Mouse (Mus musculus) liver, adult 2 months (tissue): ENCODE data around the gene Ptpn21. TPM values are rescaled to one million over a fixed set of nuclear protein-coding genes. Genes with fewer than 3 reads are reported as not detected.

Source experiments
- DNase-seq: peaks from one replicate; pipeline ENCODE4 v3.0.0-alpha.2; 2011; ENCODE audit warnings: low read depth, low spot score; ENCODE audit errors: extremely low read depth
- H3K27ac ChIP-seq: fragments of 200-500 bp; replicated peaks from 2 replicates; pipeline ENCODE4 v1.5.1; 2012; ENCODE audit warnings: low read depth, mild to moderate bottlenecking, control low read depth, inconsistent platforms, low read length; ENCODE audit not compliant: insufficient read depth
- H3K27me3 ChIP-seq: fragments of 200-500 bp; 2 replicates; pipeline ENCODE4 v1.6.1; 2012; ENCODE audit warnings: mild to moderate bottlenecking, moderate library complexity, low read length, inconsistent platforms; ENCODE audit not compliant: control insufficient read depth, insufficient read depth
- H3K36me3 ChIP-seq: fragments of 200-500 bp; 2 replicates; pipeline ENCODE4 v1.6.1; 2012; ENCODE audit warnings: low read length, inconsistent platforms; ENCODE audit not compliant: control insufficient read depth, insufficient read depth
- H3K4me1 ChIP-seq: fragments of 200-500 bp; 2 replicates; pipeline ENCODE4 v1.6.1; 2011; ENCODE audit warnings: low read length; ENCODE audit not compliant: control insufficient read depth, insufficient read depth
- H3K4me3 ChIP-seq: fragments of 200-500 bp; 2 replicates; pipeline ENCODE4 v1.5.1; 2011; ENCODE audit warnings: low read depth, mild to moderate bottlenecking, control low read depth, low read length, moderate library complexity; ENCODE audit not compliant: insufficient read depth
- H3K79me2 ChIP-seq: fragments of 200-500 bp; 2 replicates; pipeline ENCODE4 v1.6.1; 2012; ENCODE audit warnings: inconsistent platforms, mild to moderate bottlenecking, low read length, moderate library complexity; ENCODE audit not compliant: control insufficient read depth, insufficient read depth
- H3K9ac ChIP-seq: fragments of 200-500 bp; 2 replicates; pipeline ENCODE4 v1.6.1; 2012; ENCODE audit warnings: low read depth, mild to moderate bottlenecking, control low read depth, inconsistent platforms, low read length
- CTCF ChIP-seq: fragments of 200-500 bp; IDR thresholded peaks from 2 replicates; pipeline ENCODE4 v1.5.1; 2011; ENCODE audit warnings: low read depth, low read length, control low read depth
- POLR2A ChIP-seq: fragments of 200-500 bp; IDR thresholded peaks from 2 replicates; pipeline ENCODE4 v1.6.1; 2011; ENCODE audit warnings: low read length, control low read depth; ENCODE audit not compliant: insufficient read depth; ENCODE audit errors: extremely low read depth
- WGBS: fragments of 180-500 bp; shearing (Covaris S2); methylation state at CpG from one replicate; pipeline ENCODE4 v1.1.7; 2018; 5-methylcytosine and 5-hydroxymethylcytosine counted together
- polyA plus RNA-seq: library from polyadenylated mRNA; depleted of rRNA; stranded (reverse); fragments of >200 nt; gene quantifications from 2 replicates; pipeline ENCODE4 v1.2.3, GENCODE M21; 2012
- total RNA-seq: library from RNA; depleted of rRNA; stranded (reverse); fragments of >200 nt; gene quantifications from 2 replicates; pipeline ENCODE4 v1.2.3, GENCODE M21; 2014

Gene Ptpn21
- total and polyA plus RNA-seq, 2 experiments = 5.9 to 12.2 TPM

- H3K27ac ChIP-seq = no peak overlapping the region
- DNase-seq = peak; percentile 52
- TF ChIP-seq CTCF (no peak), POLR2A (no peak)
- no peak overlapping the region for H3K9ac ChIP-seq
- H3K36me3 ChIP-seq = no peaks in the 10 kb centered on the region
- no peaks in the 10 kb centered on the region for H3K27me3 ChIP-seq
- WGBS = 44% methylated on average over 3 of the region's 3 CpGs
- peaks cover 18% of the 10 kb centered on the region; the same call in 1 of the 2 replicates for H3K79me2 ChIP-seq
- peaks cover 22% of the 10 kb centered on the region for H3K4me1 ChIP-seq
- no peak overlapping the region for H3K4me3 ChIP-seq
Measured at GRCm38 (mm10) chr12:98720628-98721027, 16.6 kb downstream of the Ptpn21 start.

GRCm38 (mm10) chr12:98716142-98716541, 21.1 kb downstream of the Ptpn21 start:
- Histone ChIP-seq H3K36me3 (no peaks in the 10 kb centered on the region), H3K27ac (peak overlapping the region; percentile 81)

GRCm38 (mm10) chr12:98714757-98715156, 22.4 kb downstream of the Ptpn21 start:
- Histone ChIP-seq H3K9ac (no peak overlapping the region), H3K27ac (peak overlapping the region; percentile 52), H3K4me1 (peaks cover 18% of the 10 kb centered on the region), H3K27me3 (no peaks in the 10 kb centered on the region), H3K4me3 (no peak overlapping the region), H3K36me3 (no peaks in the 10 kb centered on the region), H3K79me2 (peaks cover 6% of the 10 kb centered on the region; the same call in 1 of the 2 replicates)
- 16% methylated on average over 11 of the region's 11 CpGs for WGBS
- peak; percentile 81 for DNase-seq
- TF ChIP-seq CTCF = no peak
- no peak for TF ChIP-seq POLR2A

More at GRCm38 (mm10) chr12:98716142-98716541, 21.1 kb downstream of the Ptpn21 start:
- Histone ChIP-seq H3K9ac (no peak overlapping the region), H3K4me3 (no peak overlapping the region), H3K79me2 (peaks cover 10% of the 10 kb centered on the region; the same call in 1 of the 2 replicates), H3K4me1 (peaks cover 18% of the 10 kb centered on the region), H3K27me3 (no peaks in the 10 kb centered on the region)
- WGBS = 35% methylated on average over 2 of the region's 2 CpGs
- DNase-seq = peak; percentile 89
- TF ChIP-seq CTCF (no peak), POLR2A (no peak)

- Histone ChIP-seq H3K36me3 (peaks cover 5% of the 10 kb centered on the region), H3K4me1 (peaks cover 18% of the 10 kb centered on the region), H3K27me3 (no peaks in the 10 kb centered on the region), H3K4me3 (no peak overlapping the region), H3K27ac (no peak overlapping the region), H3K79me2 (peaks cover 9% of the 10 kb centered on the region; the same call in 1 of the 2 replicates), H3K9ac (no peak overlapping the region)
- WGBS = 55% methylated on average over 7 of the region's 7 CpGs
- TF ChIP-seq CTCF = no peak
- TF ChIP-seq POLR2A = no peak
- DNase-seq = no peak
Measured at GRCm38 (mm10) chr12:98713621-98714103, 23.5 kb downstream of the Ptpn21 start.

GRCm38 (mm10) chr12:98712819-98713218, 24.4 kb downstream of the Ptpn21 start:
- DNase-seq = no peak
- TF ChIP-seq CTCF = no peak
- Histone ChIP-seq H3K4me3 (no peak overlapping the region), H3K36me3 (peaks cover 9% of the 10 kb centered on the region), H3K79me2 (peaks cover 7% of the 10 kb centered on the region; the same call in 1 of the 2 replicates), H3K27me3 (no peaks in the 10 kb centered on the region), H3K4me1 (peaks cover 18% of the 10 kb centered on the region), H3K9ac (no peak overlapping the region), H3K27ac (no peak overlapping the region)
- WGBS = 98% methylated on average over 6 of the region's 6 CpGs

GRCm38 (mm10) chr12:98703961-98704360, 33.2 kb downstream of the Ptpn21 start:
- Histone ChIP-seq H3K79me2 (0 out of 2 replicates have a peak, but pooled peaks cover 3% of the 10 kb centered on the region), H3K36me3 (peaks cover 23% of the 10 kb centered on the region), H3K9ac (no peak overlapping the region), H3K4me1 (no peaks in the 10 kb centered on the region), H3K4me3 (no peak overlapping the region), H3K27ac (no peak overlapping the region), H3K27me3 (no peaks in the 10 kb centered on the region)
- no peak for TF ChIP-seq CTCF
- TF ChIP-seq POLR2A = no peak
- DNase-seq = no peak
- WGBS = 90% methylated on average over 10 of the region's 10 CpGs
